Mouse (Mus musculus) CH12.LX (cell line): ENCODE results near the gene Polr2f. TPM values are rescaled to one million over a fixed set of nuclear protein-coding genes. Genes with fewer than 3 reads are reported as not detected.

Source experiments
- DNase-seq: peaks from one replicate; pipeline ENCODE4 v3.0.0-alpha.2; 2013; ENCODE audit errors: extremely low read depth
- H3K27ac ChIP-seq: 2 replicates; pipeline ENCODE4 v1.5.1; 2012; ENCODE audit warnings: low read depth, mild to moderate bottlenecking, control low read depth, moderate library complexity; ENCODE audit not compliant: insufficient read depth
- H3K27me3 ChIP-seq: replicated peaks from 2 replicates; pipeline ENCODE3; 2012; ENCODE audit warnings: inconsistent platforms
- H3K36me3 ChIP-seq, 2 experiments: replicated peaks in 1 of 2; 2 replicates each; pipeline versions ENCODE3 to v1.6.1; 2012; ENCODE audit warnings: inconsistent platforms in 1 of 2, low read length in 1 of 2, mild to moderate bottlenecking in 1 of 2, mixed read lengths in 1 of 2, moderate library complexity in 1 of 2; ENCODE audit not compliant: control insufficient read depth in 1 of 2, insufficient read depth in 1 of 2
- H3K4me1 ChIP-seq, 2 experiments: 2 replicates each; pipeline ENCODE4 v1.6.1; 2012; ENCODE audit warnings: inconsistent platforms in 1 of 2, moderate library complexity in 1 of 2; ENCODE audit not compliant: insufficient read depth in 2 of 2, control insufficient read depth in 1 of 2
- H3K4me2 ChIP-seq: 2 replicates; pipeline ENCODE4 v1.6.1; 2012; ENCODE audit warnings: low read depth, mild to moderate bottlenecking, control low read depth; ENCODE audit not compliant: poor library complexity, insufficient read depth, severe bottlenecking
- H3K4me3 ChIP-seq, 3 experiments: fragments of 150-350 bp in 1 of 3; sonication (generic) in 1 of 3; replicated peaks in 1 of 3; 2 replicates each; pipeline versions ENCODE3 to v1.5.1; 2011 to 2012; ENCODE audit warnings: low read depth in 2 of 3, low read length in 2 of 3, mild to moderate bottlenecking in 2 of 3, moderate library complexity in 2 of 3, control low read depth in 1 of 3, improper control_type of control experiment in 1 of 3, inconsistent platforms in 1 of 3, mixed read lengths in 1 of 3; ENCODE audit not compliant: poor library complexity in 1 of 3
- H3K79me2 ChIP-seq: replicated peaks from 2 replicates; pipeline ENCODE4 v1.6.1; 2012; ENCODE audit warnings: mild to moderate bottlenecking, moderate library complexity; ENCODE audit not compliant: control insufficient read depth, poor library complexity, insufficient read depth, severe bottlenecking; ENCODE audit errors: extremely low read depth
- H3K9ac ChIP-seq: 2 replicates; pipeline ENCODE4 v1.6.1; 2012; ENCODE audit warnings: low read depth, mild to moderate bottlenecking, control low read depth, moderate library complexity; ENCODE audit not compliant: insufficient read depth
- H3K9me3 ChIP-seq: replicated peaks from 2 replicates; pipeline ENCODE3; 2012; ENCODE audit warnings: low read length, inconsistent platforms, mixed read lengths
- CHD1 ChIP-seq: IDR thresholded peaks from 2 replicates; pipeline ENCODE4 v1.6.1; 2012; ENCODE audit warnings: low read depth, low read length, improper control_type of control experiment, inconsistent platforms
- CTCF ChIP-seq, 2 experiments: IDR thresholded peaks in 1 of 2; conservative IDR thresholded peaks in 1 of 2; 2 replicates each; pipeline ENCODE4 v1.5.1; 2011 to 2012; ENCODE audit warnings: low read depth in 2 of 2, low read length in 2 of 2, improper control_type of control experiment in 1 of 2, inconsistent platforms in 1 of 2, mild to moderate bottlenecking in 1 of 2, moderate library complexity in 1 of 2
- ELF1 ChIP-seq: IDR thresholded peaks from 2 replicates; pipeline ENCODE4 v1.6.1; 2014; ENCODE audit warnings: low read depth, mild to moderate bottlenecking, inconsistent platforms, low read length, improper control_type of control experiment
- ETS1 ChIP-seq: conservative IDR thresholded peaks from 2 replicates; pipeline ENCODE4 v1.6.1; 2012; ENCODE audit warnings: low read depth, mild to moderate bottlenecking, inconsistent platforms, low read length, improper control_type of control experiment, moderate library complexity
- GABPA ChIP-seq: IDR thresholded peaks from 2 replicates; pipeline ENCODE4 v1.6.1; 2012; ENCODE audit warnings: low read depth, low read length, improper control_type of control experiment, inconsistent platforms; ENCODE audit not compliant: insufficient replicate concordance
- IRF4 ChIP-seq: IDR thresholded peaks from 2 replicates; pipeline ENCODE4 v1.6.1; 2014; ENCODE audit warnings: low read depth, mild to moderate bottlenecking, inconsistent platforms, low read length, improper control_type of control experiment
- JUND ChIP-seq: conservative IDR thresholded peaks from 2 replicates; pipeline ENCODE4 v1.6.1; 2011; ENCODE audit warnings: low read depth, low read length, improper control_type of control experiment
- MAX ChIP-seq: IDR thresholded peaks from 2 replicates; pipeline ENCODE4 v1.6.1; 2011; ENCODE audit warnings: low read length, improper control_type of control experiment
- MXI1 ChIP-seq: IDR thresholded peaks from 2 replicates; pipeline ENCODE4 v1.6.1; 2011; ENCODE audit warnings: mild to moderate bottlenecking, low read depth, low read length, improper control_type of control experiment
- PAX5 ChIP-seq: IDR thresholded peaks from 2 replicates; pipeline ENCODE4 v1.6.1; 2012; ENCODE audit warnings: low read length, inconsistent platforms, mixed read lengths
- POLR2A ChIP-seq: IDR thresholded peaks from 2 replicates; pipeline ENCODE4 v1.6.1; 2011; ENCODE audit warnings: low read depth, mild to moderate bottlenecking, improper control_type of control experiment, low read length
- RCOR1 ChIP-seq: conservative IDR thresholded peaks from 2 replicates; pipeline ENCODE4 v1.6.1; 2012; ENCODE audit warnings: low read depth, mild to moderate bottlenecking, inconsistent platforms, low read length, improper control_type of control experiment
- UBTF ChIP-seq: IDR thresholded peaks from 2 replicates; pipeline ENCODE4 v1.6.1; 2012; ENCODE audit warnings: low read depth, mild to moderate bottlenecking, inconsistent platforms, low read length, improper control_type of control experiment, moderate library complexity
- USF1 ChIP-seq: IDR thresholded peaks from 2 replicates; pipeline ENCODE4 v1.6.1; 2014; ENCODE audit warnings: low read depth, mild to moderate bottlenecking, inconsistent platforms, low read length, improper control_type of control experiment
- USF2 ChIP-seq: conservative IDR thresholded peaks from 2 replicates; pipeline ENCODE4 v1.6.1; 2011; ENCODE audit warnings: low read depth, low read length, improper control_type of control experiment
- ZKSCAN1 ChIP-seq: IDR thresholded peaks from 2 replicates; pipeline ENCODE4 v1.6.1; 2012; ENCODE audit warnings: low read depth, inconsistent platforms, low read length, improper control_type of control experiment, borderline replicate concordance
- dilution Hi-C: fragments of 300-500 bp; cut with MboI; formaldehyde crosslinking; loops from 2 replicates; pipeline ENCODE4 v1.14.3; 2020; ENCODE audit warnings: low sequenced_read_pairs; ENCODE audit not compliant: extremely low pct_unique_long_range_greater_than_20kb, extremely low pct_ligation_motif_present
- in situ Hi-C: fragments of 300-500 bp; cut with MboI; formaldehyde crosslinking; loops from 3 replicates; pipeline ENCODE4 v1.14.3; 2019; ENCODE audit warnings: low sequenced_read_pairs, low pct_ligation_motif_present, low pct_unique_long_range_greater_than_20kb, mixed read lengths
- polyA plus RNA-seq: library from polyadenylated mRNA; unstranded; fragments of >175 nt; gene quantifications from 2 replicates; pipeline ENCODE4 v1.2.1, GENCODE M21; 2012; ENCODE audit warnings: low read depth; ENCODE audit not compliant: insufficient read length
- total RNA-seq, 2 experiments: library from RNA; depleted of rRNA; stranded (reverse); fragments of 300-350 nt in 1 of 2; fragments of >200 nt in 1 of 2; gene quantifications; 2 replicates each; pipeline ENCODE4 v1.2.3; 2012 to 2014

Gene Polr2f
- total and polyA plus RNA-seq, 3 experiments: 218 to 414 (median 286) TPM

GRCm38 (mm10) chr15:79185213-79185612 is 44.4 kb downstream of the Polr2f start:
- H3K79me2 ChIP-seq: no peaks in the 10 kb centered on the region
- no peaks in the 10 kb centered on the region for H3K36me3 ChIP-seq
- no peak overlapping the region for H3K4me3 ChIP-seq
- H3K9ac ChIP-seq: no peak overlapping the region
- no peaks in the 10 kb centered on the region for H3K9me3 ChIP-seq
- in situ Hi-C loops (no loop called here), dilution Hi-C loops (no loop called here)
- no peak for DNase-seq
- no peak overlapping the region for H3K4me2 ChIP-seq
- TF ChIP-seq IRF4 (no peak), UBTF (no peak), PAX5 (no peak), MAX (no peak), USF1 (no peak), RCOR1 (no peak), ELF1 (no peak), CHD1 (no peak), USF2 (no peak)
- H3K27ac ChIP-seq: no peak overlapping the region
- no peaks in the 10 kb centered on the region for H3K4me1 ChIP-seq
- H3K27me3 ChIP-seq: peaks cover 39% of the 10 kb centered on the region

- Histone ChIP-seq H3K79me2 (no peaks in the 10 kb centered on the region), H3K9me3 (peaks cover 4% of the 10 kb centered on the region), H3K4me3 (no peak overlapping the region), H3K9ac (no peak overlapping the region), H3K36me3 (no peaks in the 10 kb centered on the region), H3K27ac (no peak overlapping the region), H3K27me3 (peaks cover 19% of the 10 kb centered on the region), H3K4me2 (no peak overlapping the region), H3K4me1 (no peaks in the 10 kb centered on the region)
- no peak for DNase-seq
- dilution Hi-C loops (no loop called here), in situ Hi-C loops (no loop called here)
- TF ChIP-seq ETS1 (no peak), MXI1 (no peak), GABPA (no peak), ELF1 (no peak), JUND (no peak), ZKSCAN1 (no peak)
Observed at GRCm38 (mm10) chr15:79187819-79188218, 47.0 kb downstream of the Polr2f start.

- in situ Hi-C loops: no loop called here
Observed at GRCm38 (mm10) chr15:79191426-79191825, 50.6 kb downstream of the Polr2f start.

More at GRCm38 (mm10) chr15:79191426-79191825, 50.6 kb downstream of the Polr2f start:
- Histone ChIP-seq H3K27me3 (peaks cover 24% of the 10 kb centered on the region), H3K9ac (no peak overlapping the region), H3K36me3 (no peaks in the 10 kb centered on the region)
- peak in 1 of 2 experiments; percentile 10; a peak in 1 of 4 replicates for TF ChIP-seq CTCF (conservative IDR thresholded peaks at IDR 0.05 in 1 of 2, IDR thresholded peaks at IDR 0.05 in 1 of 2; ENCODE audit: low read depth in 2 of 2, low read length in 2 of 2)
- no peak for TF ChIP-seq MAX
- TF ChIP-seq POLR2A: no peak
- TF ChIP-seq, all 38 proteins: peak for 1
- Histone ChIP-seq H3K4me2 (no peak overlapping the region), H3K27ac (no peak overlapping the region), H3K79me2 (no peaks in the 10 kb centered on the region), H3K4me3 (no peak overlapping the region), H3K9me3 (peaks cover 4% of the 10 kb centered on the region), H3K4me1 (no peaks in the 10 kb centered on the region)
- dilution Hi-C loops: no loop called here
- DNase-seq: no peak
